Mouse (Mus musculus) CH12.LX (cell line): ENCODE data around the gene Cramp1l. TPM values are rescaled to one million over a fixed set of nuclear protein-coding genes. Genes with fewer than 3 reads are reported as not detected.

ENCODE experiments used
- DNase-seq: peaks from one replicate; pipeline ENCODE4 v3.0.0-alpha.2; 2013; ENCODE audit errors: extremely low read depth
- H3K27ac ChIP-seq: 2 replicates; pipeline ENCODE4 v1.5.1; 2012; ENCODE audit warnings: low read depth, mild to moderate bottlenecking, control low read depth, moderate library complexity; ENCODE audit not compliant: insufficient read depth
- H3K27me3 ChIP-seq: replicated peaks from 2 replicates; pipeline ENCODE3; 2012; ENCODE audit warnings: inconsistent platforms
- H3K36me3 ChIP-seq, 2 experiments: replicated peaks in 1 of 2; 2 replicates each; pipeline versions ENCODE3 to v1.6.1; 2012; ENCODE audit warnings: inconsistent platforms in 1 of 2, low read length in 1 of 2, mild to moderate bottlenecking in 1 of 2, mixed read lengths in 1 of 2, moderate library complexity in 1 of 2; ENCODE audit not compliant: control insufficient read depth in 1 of 2, insufficient read depth in 1 of 2
- H3K4me1 ChIP-seq, 2 experiments: 2 replicates each; pipeline ENCODE4 v1.6.1; 2012; ENCODE audit warnings: inconsistent platforms in 1 of 2, moderate library complexity in 1 of 2; ENCODE audit not compliant: insufficient read depth in 2 of 2, control insufficient read depth in 1 of 2
- H3K4me2 ChIP-seq: 2 replicates; pipeline ENCODE4 v1.6.1; 2012; ENCODE audit warnings: low read depth, mild to moderate bottlenecking, control low read depth; ENCODE audit not compliant: poor library complexity, insufficient read depth, severe bottlenecking
- H3K4me3 ChIP-seq, 3 experiments: fragments of 150-350 bp in 1 of 3; sonication (generic) in 1 of 3; replicated peaks in 1 of 3; 2 replicates each; pipeline versions ENCODE3 to v1.5.1; 2011 to 2012; ENCODE audit warnings: low read depth in 2 of 3, low read length in 2 of 3, mild to moderate bottlenecking in 2 of 3, moderate library complexity in 2 of 3, control low read depth in 1 of 3, improper control_type of control experiment in 1 of 3, inconsistent platforms in 1 of 3, mixed read lengths in 1 of 3; ENCODE audit not compliant: poor library complexity in 1 of 3
- H3K79me2 ChIP-seq: replicated peaks from 2 replicates; pipeline ENCODE4 v1.6.1; 2012; ENCODE audit warnings: mild to moderate bottlenecking, moderate library complexity; ENCODE audit not compliant: control insufficient read depth, poor library complexity, insufficient read depth, severe bottlenecking; ENCODE audit errors: extremely low read depth
- H3K9ac ChIP-seq: 2 replicates; pipeline ENCODE4 v1.6.1; 2012; ENCODE audit warnings: low read depth, mild to moderate bottlenecking, control low read depth, moderate library complexity; ENCODE audit not compliant: insufficient read depth
- H3K9me3 ChIP-seq: replicated peaks from 2 replicates; pipeline ENCODE3; 2012; ENCODE audit warnings: low read length, inconsistent platforms, mixed read lengths
- CHD2 ChIP-seq: IDR thresholded peaks from 2 replicates; pipeline ENCODE4 v1.6.1; 2011; ENCODE audit warnings: low read length, improper control_type of control experiment
- CTCF ChIP-seq, 2 experiments: IDR thresholded peaks in 1 of 2; conservative IDR thresholded peaks in 1 of 2; 2 replicates each; pipeline ENCODE4 v1.5.1; 2011 to 2012; ENCODE audit warnings: low read depth in 2 of 2, low read length in 2 of 2, improper control_type of control experiment in 1 of 2, inconsistent platforms in 1 of 2, mild to moderate bottlenecking in 1 of 2, moderate library complexity in 1 of 2
- EP300 ChIP-seq: IDR thresholded peaks from 2 replicates; pipeline ENCODE4 v1.6.1; 2011; ENCODE audit warnings: low read length, improper control_type of control experiment
- ETS1 ChIP-seq: conservative IDR thresholded peaks from 2 replicates; pipeline ENCODE4 v1.6.1; 2012; ENCODE audit warnings: low read depth, mild to moderate bottlenecking, inconsistent platforms, low read length, improper control_type of control experiment, moderate library complexity
- GABPA ChIP-seq: IDR thresholded peaks from 2 replicates; pipeline ENCODE4 v1.6.1; 2012; ENCODE audit warnings: low read depth, low read length, improper control_type of control experiment, inconsistent platforms; ENCODE audit not compliant: insufficient replicate concordance
- HCFC1 ChIP-seq: IDR thresholded peaks from 2 replicates; pipeline ENCODE4 v1.6.1; 2012; ENCODE audit warnings: low read depth, mild to moderate bottlenecking, inconsistent platforms, low read length, improper control_type of control experiment
- IRF4 ChIP-seq: IDR thresholded peaks from 2 replicates; pipeline ENCODE4 v1.6.1; 2014; ENCODE audit warnings: low read depth, mild to moderate bottlenecking, inconsistent platforms, low read length, improper control_type of control experiment
- MAZ ChIP-seq: IDR thresholded peaks from 2 replicates; pipeline ENCODE4 v1.6.1; 2012; ENCODE audit warnings: low read depth, mild to moderate bottlenecking, inconsistent platforms, low read length, improper control_type of control experiment, moderate library complexity
- MEF2A ChIP-seq: IDR thresholded peaks from 2 replicates; pipeline ENCODE4 v1.6.1; 2014; ENCODE audit warnings: low read depth, mild to moderate bottlenecking, inconsistent platforms, low read length, improper control_type of control experiment, borderline replicate concordance
- MXI1 ChIP-seq: IDR thresholded peaks from 2 replicates; pipeline ENCODE4 v1.6.1; 2011; ENCODE audit warnings: mild to moderate bottlenecking, low read depth, low read length, improper control_type of control experiment
- NRF1 ChIP-seq: IDR thresholded peaks from 2 replicates; pipeline ENCODE4 v1.6.1; 2014; ENCODE audit warnings: low read depth, mild to moderate bottlenecking, inconsistent platforms, low read length, improper control_type of control experiment, moderate library complexity
- PAX5 ChIP-seq: IDR thresholded peaks from 2 replicates; pipeline ENCODE4 v1.6.1; 2012; ENCODE audit warnings: low read length, inconsistent platforms, mixed read lengths
- POLR2A ChIP-seq: IDR thresholded peaks from 2 replicates; pipeline ENCODE4 v1.6.1; 2011; ENCODE audit warnings: low read depth, mild to moderate bottlenecking, improper control_type of control experiment, low read length
- RAD21 ChIP-seq: IDR thresholded peaks from 2 replicates; pipeline ENCODE4 v1.6.1; 2011; ENCODE audit warnings: low read depth, mild to moderate bottlenecking, low read length, improper control_type of control experiment, moderate library complexity
- RCOR1 ChIP-seq: conservative IDR thresholded peaks from 2 replicates; pipeline ENCODE4 v1.6.1; 2012; ENCODE audit warnings: low read depth, mild to moderate bottlenecking, inconsistent platforms, low read length, improper control_type of control experiment
- SIN3A ChIP-seq: IDR thresholded peaks from 2 replicates; pipeline ENCODE4 v1.6.1; 2012; ENCODE audit warnings: low read length, improper control_type of control experiment, inconsistent platforms
- SMC3 ChIP-seq: IDR thresholded peaks from 2 replicates; pipeline ENCODE4 v1.6.1; 2011; ENCODE audit warnings: low read depth, low read length, improper control_type of control experiment
- TBP ChIP-seq: conservative IDR thresholded peaks from 2 replicates; pipeline ENCODE4 v1.6.1; 2011; ENCODE audit warnings: low read depth, low read length, improper control_type of control experiment
- TCF12 ChIP-seq: IDR thresholded peaks from 2 replicates; pipeline ENCODE4 v1.6.1; 2014; ENCODE audit warnings: low read depth, mild to moderate bottlenecking, inconsistent platforms, low read length, improper control_type of control experiment
- UBTF ChIP-seq: IDR thresholded peaks from 2 replicates; pipeline ENCODE4 v1.6.1; 2012; ENCODE audit warnings: low read depth, mild to moderate bottlenecking, inconsistent platforms, low read length, improper control_type of control experiment, moderate library complexity
- USF1 ChIP-seq: IDR thresholded peaks from 2 replicates; pipeline ENCODE4 v1.6.1; 2014; ENCODE audit warnings: low read depth, mild to moderate bottlenecking, inconsistent platforms, low read length, improper control_type of control experiment
- ZKSCAN1 ChIP-seq: IDR thresholded peaks from 2 replicates; pipeline ENCODE4 v1.6.1; 2012; ENCODE audit warnings: low read depth, inconsistent platforms, low read length, improper control_type of control experiment, borderline replicate concordance
- ZMIZ1 ChIP-seq: IDR thresholded peaks from 2 replicates; pipeline ENCODE4 v1.6.1; 2012; ENCODE audit warnings: low read depth, mild to moderate bottlenecking, inconsistent platforms, low read length, improper control_type of control experiment
- ZNF384 ChIP-seq: IDR thresholded peaks from 2 replicates; pipeline ENCODE4 v1.6.1; 2012; ENCODE audit warnings: low read depth, low read length, improper control_type of control experiment, inconsistent platforms
- dilution Hi-C: fragments of 300-500 bp; cut with MboI; formaldehyde crosslinking; loops from 2 replicates; pipeline ENCODE4 v1.14.3; 2020; ENCODE audit warnings: low sequenced_read_pairs; ENCODE audit not compliant: extremely low pct_unique_long_range_greater_than_20kb, extremely low pct_ligation_motif_present
- in situ Hi-C: fragments of 300-500 bp; cut with MboI; formaldehyde crosslinking; loops from 3 replicates; pipeline ENCODE4 v1.14.3; 2019; ENCODE audit warnings: low sequenced_read_pairs, low pct_ligation_motif_present, low pct_unique_long_range_greater_than_20kb, mixed read lengths
- polyA plus RNA-seq: library from polyadenylated mRNA; unstranded; fragments of >175 nt; gene quantifications from 2 replicates; pipeline ENCODE4 v1.2.1, GENCODE M21; 2012; ENCODE audit warnings: low read depth; ENCODE audit not compliant: insufficient read length
- total RNA-seq, 2 experiments: library from RNA; depleted of rRNA; stranded (reverse); fragments of 300-350 nt in 1 of 2; fragments of >200 nt in 1 of 2; gene quantifications; 2 replicates each; pipeline ENCODE4 v1.2.3; 2012 to 2014

The Cramp1l gene
- total and polyA plus RNA-seq, 3 experiments: 2.1 to 6.9 (median 4.3) TPM

DNA sequence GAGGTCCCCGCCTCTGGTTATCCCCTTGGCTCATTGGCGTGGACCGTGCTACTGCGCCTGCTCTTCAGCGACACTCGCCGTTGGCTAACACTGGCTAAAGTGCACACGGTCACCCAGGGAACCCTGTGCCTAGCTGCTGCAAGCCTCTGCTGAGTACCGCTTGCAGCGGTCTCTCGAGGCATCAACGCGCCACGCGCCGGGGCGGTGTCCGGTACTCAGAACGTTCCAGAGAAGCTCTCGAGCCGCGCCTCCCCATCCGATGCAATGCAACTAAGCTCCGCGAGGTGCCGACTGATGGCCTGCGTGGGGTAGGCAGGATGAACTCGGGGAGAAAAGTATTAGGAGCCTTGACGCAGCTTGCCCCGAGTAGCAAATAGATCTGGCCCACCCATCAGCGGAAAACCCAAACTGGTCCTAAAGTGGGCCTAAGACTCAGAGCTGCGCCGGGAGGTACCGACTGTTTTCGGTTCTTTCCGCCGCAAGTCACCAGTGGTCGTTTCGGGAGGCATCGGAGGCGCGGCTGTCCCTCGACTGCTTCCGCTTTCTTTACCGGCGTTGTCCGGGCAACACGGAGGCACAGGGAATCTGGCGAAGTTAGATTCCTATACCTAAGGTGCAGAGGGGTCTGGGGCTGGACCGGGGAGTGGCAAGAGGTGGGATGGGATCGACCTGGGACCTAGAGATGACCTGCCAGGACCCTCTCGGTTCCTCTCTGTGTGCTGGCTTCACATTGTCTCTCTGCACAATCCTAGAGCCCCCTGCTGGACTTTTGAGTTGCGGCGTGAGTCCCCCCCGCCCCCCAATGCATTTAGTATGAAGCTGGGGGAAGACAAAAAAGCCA is 924 bp upstream of the Cramp1l start:
- peak overlapping the region; percentile 77 for H3K9ac ChIP-seq
- TF ChIP-seq NRF1 (peak; percentile 73), SIN3A (no peak; the same call in 1 of the 2 replicates), PAX5 (no peak), HCFC1 (peak; percentile 36; the same call in 1 of the 2 replicates), GABPA (no peak), USF1 (no peak), POLR2A (peak; percentile 21; the same call in 1 of the 2 replicates), MAZ (peak; percentile 82), RCOR1 (no peak), ETS1 (no peak), ZKSCAN1 (no peak), ZMIZ1 (no peak), MEF2A (0 out of 2 replicates have a peak, but pooled peaks have one; percentile 42), TCF12 (no peak), CTCF (conservative IDR thresholded peaks at IDR 0.05 in 1 of 2, IDR thresholded peaks at IDR 0.05 in 1 of 2; ENCODE audit: low read depth in 2 of 2, low read length in 2 of 2) (peak in 1 of 2 experiments; percentile 70; a peak in 2 of 4 replicates), UBTF (no peak), MXI1 (peak; percentile 33), IRF4 (peak; percentile 58), ZNF384 (no peak), TBP (peak; percentile 39; the same call in 1 of the 2 replicates), SMC3 (peak; percentile 53), RAD21 (peak; percentile 20), EP300 (no peak), CHD2 (peak; percentile 56; the same call in 1 of the 2 replicates)
- peaks cover 12 to 31% of the 10 kb centered on the region in 2 experiments for H3K36me3 ChIP-seq
- H3K4me1 ChIP-seq: peaks cover 2 to 21% of the 10 kb centered on the region in 2 experiments; a peak in 2 of 4 replicates
- peak overlapping the region; percentile 56 for H3K27ac ChIP-seq
- peak overlapping the region; percentile 88 for H3K4me2 ChIP-seq
- peaks cover 2% of the 10 kb centered on the region for H3K9me3 ChIP-seq
- H3K27me3 ChIP-seq: no peaks in the 10 kb centered on the region
- H3K4me3 ChIP-seq: peak overlapping the region; percentile 76 to 98 (median 91)
- H3K79me2 ChIP-seq: peaks cover 28% of the 10 kb centered on the region
- in situ Hi-C loops: no loop called here
- peak; percentile 72 for DNase-seq
- dilution Hi-C loops: no loop called here
